Comparison of ENCODE assay signal across 23 mouse cellular contexts in genomic region chr17:7388958-7389356, GRCm38 (mm10). TPM values are rescaled to one million over a fixed set of nuclear protein-coding genes. Genes with fewer than 3 reads are reported as not detected.
A peak's percentile ranks its signal among the peaks of the same experiment; 100 is the strongest.
DNase-seq lines count a peak whose midpoint lies in the region; ATAC-seq and TF ChIP-seq lines count a peak whose summit lies in the region.
"Not testable (repeated sequence)": the region's sequence is repeated elsewhere in the genome, so short reads cannot be mapped to it uniquely, and the experiment has no call there.
"Had no signal": no experiment of that assay in that cellular context is flagged by ENCODE, and none has a peak within 500 bp of the region (broad histone marks: within the 10 kb centered on the region; RNA-seq: fewer than 3 reads in every experiment).

No protein-coding gene starts in this region.

- DNase-seq in brain, embryonic 14.5 days (ENCODE audit: low read depth): peak; percentile 39
- DNase-seq in embryonic facial prominence, embryonic 14.5 days (ENCODE audit: low spot score): peak; percentile 10
- peak; percentile 33 for DNase-seq in forebrain, postnatal 0 days
- peak; percentile 32 for DNase-seq in left cerebral cortex, postnatal 4 days
- peak; percentile 4 for DNase-seq in lung, embryonic 14.5 days
- peak; percentile 51 for DNase-seq in midbrain, postnatal 0 days (ENCODE audit: low spot score)

- not testable (repeated sequence) for H3K4me3 ChIP-seq in embryonic facial prominence, embryonic 14.5 days (ENCODE audit: low read depth, low read length); forebrain, postnatal 0 days (ENCODE audit: low read depth, low read length); hindbrain, embryonic 16.5 days (ENCODE audit: low read length); lung, embryonic 14.5 days (ENCODE audit: low read depth, low read length); midbrain, postnatal 0 days (ENCODE audit: low read depth, low read length)

- H3K9ac ChIP-seq in embryonic facial prominence, embryonic 14.5 days (ENCODE audit: low read depth, low read length); forebrain, postnatal 0 days; hindbrain, embryonic 16.5 days (ENCODE audit: low read depth, low read length); lung, embryonic 14.5 days; midbrain, postnatal 0 days (replicated peaks; ENCODE audit: low read length, poor library complexity, severe bottlenecking): not testable (repeated sequence)

- not testable (repeated sequence) for H3K27me3 ChIP-seq in embryonic facial prominence, embryonic 14.5 days (replicated peaks; ENCODE audit: control insufficient read depth, insufficient read depth, low read length); forebrain, postnatal 0 days (ENCODE audit: insufficient read depth, low read length); hindbrain, embryonic 16.5 days (replicated peaks; ENCODE audit: control insufficient read depth, insufficient read depth, low read length); lung, embryonic 14.5 days (ENCODE audit: insufficient read depth, low read length); midbrain, postnatal 0 days (ENCODE audit: insufficient read depth, low read length)

- not testable (repeated sequence) for H3K27ac ChIP-seq in embryonic facial prominence, embryonic 14.5 days (replicated peaks; ENCODE audit: low read depth, low read length); forebrain, postnatal 0 days (ENCODE audit: low read depth, low read length); hindbrain, embryonic 16.5 days (ENCODE audit: low read depth, low read length); lung, embryonic 14.5 days (ENCODE audit: low read depth); midbrain, postnatal 0 days (ENCODE audit: low read depth, low read length)

- not testable (repeated sequence) for H3K9me3 ChIP-seq in embryonic facial prominence, embryonic 14.5 days (ENCODE audit: control insufficient read depth, low read length); forebrain, postnatal 0 days (ENCODE audit: low read length); hindbrain, embryonic 16.5 days (ENCODE audit: control insufficient read depth, low read length); lung, embryonic 14.5 days (ENCODE audit: low read depth, low read length); midbrain, postnatal 0 days (ENCODE audit: low read length)

- intact Hi-C loops in left cerebral cortex, postnatal 4 days (cut with DNase I): not testable (repeated sequence)

- TF ChIP-seq POLR2A in brain, embryonic 14.5 days (IDR thresholded peaks at IDR 0.05; ENCODE audit: borderline replicate concordance, extremely low read depth, insufficient read depth, insufficient read length, poor library complexity, severe bottlenecking): not testable (repeated sequence)

- H3K4me2 ChIP-seq in embryonic facial prominence, embryonic 14.5 days (ENCODE audit: low read depth, low read length); forebrain, postnatal 0 days (ENCODE audit: low read depth); hindbrain, embryonic 16.5 days (ENCODE audit: low read length); lung, embryonic 14.5 days; midbrain, postnatal 0 days (ENCODE audit: low read depth, low read length, poor library complexity, severe bottlenecking): not testable (repeated sequence)

- TF ChIP-seq CTCF in brain, embryonic 14.5 days (IDR thresholded peaks at IDR 0.05; ENCODE audit: borderline replicate concordance, extremely low read depth, insufficient read depth, insufficient read length); forebrain, postnatal 0 days (IDR thresholded peaks at IDR 0.05; ENCODE audit: low read depth); lung, embryonic 14.5 days (IDR thresholded peaks at IDR 0.05; ENCODE audit: low read depth); midbrain, postnatal 0 days (IDR thresholded peaks at IDR 0.05): not testable (repeated sequence)

- H3K36me3 ChIP-seq in embryonic facial prominence, embryonic 14.5 days (ENCODE audit: control insufficient read depth, insufficient read depth, low read length); forebrain, postnatal 0 days (ENCODE audit: insufficient read depth); hindbrain, embryonic 16.5 days (ENCODE audit: control insufficient read depth, insufficient read depth, low read length); lung, embryonic 14.5 days (ENCODE audit: insufficient read depth); midbrain, postnatal 0 days (ENCODE audit: insufficient read depth, low read length): not testable (repeated sequence)

- WGBS in embryonic facial prominence, embryonic 14.5 days: 65% methylated on average over 6 of the region's 8 CpGs
- 54% methylated on average over 6 of the region's 8 CpGs for WGBS in forebrain, postnatal 0 days
- whole genome bisulfite sequencing in hindbrain, embryonic 16.5 days: 66% methylated on average over 5 of the region's 8 CpGs
- 73% methylated on average over 6 of the region's 8 CpGs for WGBS in lung, embryonic 14.5 days
- WGBS in midbrain, postnatal 0 days: 76% methylated on average over 6 of the region's 8 CpGs

- H3K4me1 ChIP-seq in embryonic facial prominence, embryonic 14.5 days (ENCODE audit: control insufficient read depth, insufficient read depth, low read length); forebrain, postnatal 0 days (ENCODE audit: insufficient read depth); hindbrain, embryonic 16.5 days (ENCODE audit: control insufficient read depth, insufficient read depth, low read depth, low read length); lung, embryonic 14.5 days (ENCODE audit: insufficient read depth); midbrain, postnatal 0 days (ENCODE audit: insufficient read depth, low read length): not testable (repeated sequence)

- not testable (repeated sequence) for ATAC-seq in embryonic facial prominence, embryonic 14.5 days (ENCODE audit: low read depth); lung, embryonic 14.5 days (ENCODE audit: insufficient read depth); midbrain, postnatal 0 days (ENCODE audit: low FRiP score)
- ATAC-seq in forebrain, postnatal 0 days: peak; percentile 61
- peak; percentile 52 for ATAC-seq in hindbrain, embryonic 16.5 days

RNA-seq across cellular contexts. Expression of gene Unc93a2, which starts 3.7 kb away (rescaled TPM):
- polyA plus RNA-seq in brain, embryonic 14.5 days (2012; rRNA removed): 0.10 and 0.15 TPM in 2 replicates
- not detected in 2 replicates for polyA plus RNA-seq in embryonic facial prominence, embryonic 14.5 days (2014; fragmentation: Nextera tagmentation; extraction: Ambion mirVana)
- total RNA-seq in forebrain, postnatal 0 days (2014; rRNA removed): not detected in 2 replicates
- not detected in 2 replicates for polyA plus RNA-seq in forebrain, postnatal 0 days (2015; fragmentation: Nextera tagmentation; extraction: Ambion mirVana)
- not detected in 2 replicates for polyA plus RNA-seq in hindbrain, embryonic 16.5 days (2015; fragmentation: Nextera tagmentation; extraction: Ambion mirVana)
- total RNA-seq in left cerebral cortex, postnatal 4 days (2021): under 1 TPM in 1 of 2 experiments, not detected in 1; 0.24 TPM
- not detected in 2 replicates for polyA plus RNA-seq in lung, embryonic 14.5 days (2014; fragmentation: Nextera tagmentation; extraction: Ambion mirVana)
- 0.19 TPM in 1 of 2 replicates, not detected in the other for total RNA-seq in midbrain, postnatal 0 days (2014; rRNA removed)
- 0.05 TPM in 1 of 2 replicates, not detected in the other for polyA plus RNA-seq in midbrain, postnatal 0 days (2015; fragmentation: Nextera tagmentation; extraction: Ambion mirVana)
- total RNA-seq: MEL had no signal
- polyA plus RNA-seq: C2C12; cortical plate, adult 2 months; embryonic facial prominence, embryonic 10.5 days; embryonic facial prominence, embryonic 12.5 days; erythroblast, embryonic 14.5 days; forebrain, embryonic 10.5 days; forebrain, embryonic 12.5 days; forebrain, embryonic 15.5 days had no signal

RNA-seq across cellular contexts. Expression of gene Gm49630, which starts 17.2 kb away (rescaled TPM):
- polyA plus RNA-seq in brain, embryonic 14.5 days (2012; rRNA removed): not detected in 2 replicates
- polyA plus RNA-seq in embryonic facial prominence, embryonic 14.5 days (2014; fragmentation: Nextera tagmentation; extraction: Ambion mirVana): not detected in 2 replicates
- 0.23 TPM in 1 of 2 replicates, not detected in the other for total RNA-seq in forebrain, postnatal 0 days (2014; rRNA removed)
- not detected in 2 replicates for polyA plus RNA-seq in forebrain, postnatal 0 days (2015; fragmentation: Nextera tagmentation; extraction: Ambion mirVana)
- polyA plus RNA-seq in hindbrain, embryonic 16.5 days (2015; fragmentation: Nextera tagmentation; extraction: Ambion mirVana): not detected in 2 replicates
- not detected for total RNA-seq in left cerebral cortex, postnatal 4 days (2021)
- polyA plus RNA-seq in lung, embryonic 14.5 days (2014; fragmentation: Nextera tagmentation; extraction: Ambion mirVana): not detected in 2 replicates
- total RNA-seq in midbrain, postnatal 0 days (2014; rRNA removed): not detected in 2 replicates
- polyA plus RNA-seq in midbrain, postnatal 0 days (2015; fragmentation: Nextera tagmentation; extraction: Ambion mirVana): not detected in 2 replicates
- total RNA-seq: adrenal gland, adult 2 months; adrenal gland, postnatal 10 days; adrenal gland, postnatal 25 days; adrenal gland, postnatal 4 days; ES-E14; MEL had no signal
- polyA plus RNA-seq: C2C12; cortical plate, adult 2 months; embryonic facial prominence, embryonic 10.5 days; embryonic facial prominence, embryonic 12.5 days; embryonic facial prominence, embryonic 15.5 days; erythroblast, embryonic 14.5 days; forebrain, embryonic 10.5 days; forebrain, embryonic 12.5 days; forebrain, embryonic 15.5 days; frontal cortex, adult 2 months had no signal

RNA-seq across cellular contexts. Expression of gene Ttll2, which starts 36.5 kb away (rescaled TPM):
- not detected in 2 replicates for polyA plus RNA-seq in brain, embryonic 14.5 days (2012; rRNA removed)
- not detected in 2 replicates for polyA plus RNA-seq in embryonic facial prominence, embryonic 14.5 days (2014; fragmentation: Nextera tagmentation; extraction: Ambion mirVana)
- not detected in 2 replicates for total RNA-seq in forebrain, postnatal 0 days (2014; rRNA removed)
- polyA plus RNA-seq in forebrain, postnatal 0 days (2015; fragmentation: Nextera tagmentation; extraction: Ambion mirVana): not detected in 2 replicates
- polyA plus RNA-seq in hindbrain, embryonic 16.5 days (2015; fragmentation: Nextera tagmentation; extraction: Ambion mirVana): not detected in 2 replicates
- under 1 TPM in 1 of 2 experiments, not detected in 1; 0.28 TPM for total RNA-seq in left cerebral cortex, postnatal 4 days (2021)
- not detected in 2 replicates for polyA plus RNA-seq in lung, embryonic 14.5 days (2014; fragmentation: Nextera tagmentation; extraction: Ambion mirVana)
- not detected in 2 replicates for total RNA-seq in midbrain, postnatal 0 days (2014; rRNA removed)
- not detected in 2 replicates for polyA plus RNA-seq in midbrain, postnatal 0 days (2015; fragmentation: Nextera tagmentation; extraction: Ambion mirVana)
- total RNA-seq: adrenal gland, adult 2 months; adrenal gland, postnatal 10 days; adrenal gland, postnatal 4 days; ES-E14; MEL had no signal
- polyA plus RNA-seq: C2C12; cortical plate, adult 2 months; embryonic facial prominence, embryonic 10.5 days; embryonic facial prominence, embryonic 12.5 days; erythroblast, embryonic 14.5 days; forebrain, embryonic 10.5 days; forebrain, embryonic 12.5 days; forebrain, embryonic 15.5 days; frontal cortex, adult 2 months had no signal
